Comparison of ENCODE assay signal across 19 mouse cellular contexts in the genomic region with DNA sequence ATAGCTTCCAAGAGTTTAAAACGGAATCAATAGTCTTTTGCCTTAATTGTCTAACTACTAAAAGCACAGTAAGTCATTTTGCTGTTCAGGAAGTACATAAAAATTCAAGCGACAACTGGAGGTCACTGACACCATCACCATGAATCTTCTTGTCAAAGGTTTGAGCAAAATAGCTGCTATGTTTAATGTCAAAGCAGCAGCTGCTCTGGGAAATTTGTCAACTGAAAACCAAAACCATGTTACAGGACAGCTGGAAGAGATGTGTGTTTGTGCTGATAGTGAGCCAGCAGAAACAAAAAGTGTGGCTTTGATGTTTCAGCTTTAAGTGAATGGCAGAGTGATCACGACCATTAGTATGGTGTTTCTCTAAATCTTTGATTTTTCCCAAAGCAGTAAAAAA.
DNase-seq lines count a peak whose midpoint lies in the region; ATAC-seq and TF ChIP-seq lines count a peak whose summit lies in the region.
"Had no signal": no experiment of that assay in that cellular context is flagged by ENCODE, and none has a peak within 500 bp of the region (broad histone marks: within the 10 kb centered on the region; RNA-seq: fewer than 3 reads in every experiment).

No protein-coding gene starts in this region.

- H3K27ac ChIP-seq in embryonic facial prominence, embryonic 14.5 days (replicated peaks; ENCODE audit: low read depth, low read length) = no peak overlapping the region
- no peak overlapping the region for H3K27ac ChIP-seq in embryonic facial prominence, embryonic 10.5 days (replicated peaks)
- no peak overlapping the region for H3K27ac ChIP-seq in limb, embryonic 14.5 days (replicated peaks; ENCODE audit: low read depth, low read length)
- H3K27ac ChIP-seq: forebrain, embryonic 13.5 days; hindbrain, embryonic 14.5 days; intestine, embryonic 15.5 days; lung, embryonic 15.5 days; stomach, embryonic 15.5 days had no signal

- H3K79me2 ChIP-seq in C2C12 (ENCODE audit: control insufficient read depth, insufficient read depth) = no peaks in the 10 kb centered on the region

- H3ac ChIP-seq in C2C12 (ENCODE audit: control insufficient read depth, insufficient read length, low read depth) = no peak overlapping the region

- no peak for ATAC-seq in embryonic facial prominence, embryonic 14.5 days (ENCODE audit: low read depth)
- no peak for ATAC-seq in limb, embryonic 14.5 days (ENCODE audit: low FRiP score, low read depth)
- no peak for ATAC-seq in megakaryocyte, adult 5-6 weeks (ENCODE audit: poor library complexity, severe bottlenecking)
- ATAC-seq: forebrain, embryonic 13.5 days; intestine, embryonic 15.5 days; midbrain, embryonic 16.5 days had no signal

- no peak overlapping the region for H3K9ac ChIP-seq in embryonic facial prominence, embryonic 14.5 days (ENCODE audit: low read depth, low read length)
- no peak overlapping the region for H3K9ac ChIP-seq in limb, embryonic 14.5 days (ENCODE audit: low read depth, low read length, severe bottlenecking)
- H3K9ac ChIP-seq: forebrain, embryonic 13.5 days; hindbrain, embryonic 14.5 days; intestine, embryonic 15.5 days; lung, embryonic 15.5 days; stomach, embryonic 15.5 days had no signal

- H3K9me3 ChIP-seq in embryonic facial prominence, embryonic 14.5 days (ENCODE audit: control insufficient read depth, low read length) = no peaks in the 10 kb centered on the region
- H3K9me3 ChIP-seq in embryonic facial prominence, embryonic 10.5 days = no peaks in the 10 kb centered on the region
- no peaks in the 10 kb centered on the region for H3K9me3 ChIP-seq in limb, embryonic 14.5 days (ENCODE audit: control insufficient read depth, low read length)
- H3K9me3 ChIP-seq: forebrain, embryonic 13.5 days; intestine, embryonic 15.5 days; lung, embryonic 15.5 days; stomach, embryonic 15.5 days had no signal

- no peaks in the 10 kb centered on the region for H3K4me1 ChIP-seq in embryonic facial prominence, embryonic 14.5 days (ENCODE audit: control insufficient read depth, insufficient read depth, low read length)
- no peaks in the 10 kb centered on the region for H3K4me1 ChIP-seq in embryonic facial prominence, embryonic 10.5 days
- H3K4me1 ChIP-seq in limb, embryonic 14.5 days (ENCODE audit: control insufficient read depth, insufficient read depth, low read length) = no peaks in the 10 kb centered on the region
- H3K4me1 ChIP-seq: forebrain, embryonic 13.5 days; intestine, embryonic 15.5 days; lung, embryonic 15.5 days; stomach, embryonic 15.5 days had no signal

- no peak overlapping the region for H3K4me3 ChIP-seq in embryonic facial prominence, embryonic 14.5 days (ENCODE audit: low read depth, low read length)
- H3K4me3 ChIP-seq in embryonic facial prominence, embryonic 10.5 days = no peak overlapping the region
- no peak overlapping the region for H3K4me3 ChIP-seq in C2C12 (ENCODE audit: insufficient read depth, poor library complexity, severe bottlenecking)
- H3K4me3 ChIP-seq in limb, embryonic 14.5 days (replicated peaks; ENCODE audit: low read length) = no peak overlapping the region
- H3K4me3 ChIP-seq: forebrain, embryonic 13.5 days; intestine, embryonic 15.5 days; lung, embryonic 15.5 days; stomach, embryonic 15.5 days had no signal

- no peaks in the 10 kb centered on the region for H3K27me3 ChIP-seq in embryonic facial prominence, embryonic 14.5 days (replicated peaks; ENCODE audit: control insufficient read depth, insufficient read depth, low read length)
- H3K27me3 ChIP-seq in embryonic facial prominence, embryonic 10.5 days (replicated peaks; ENCODE audit: low read depth, poor library complexity, severe bottlenecking) = no peaks in the 10 kb centered on the region
- H3K27me3 ChIP-seq in C2C12 (ENCODE audit: control insufficient read depth, insufficient read depth, insufficient read length) = no peaks in the 10 kb centered on the region
- H3K27me3 ChIP-seq in limb, embryonic 14.5 days (ENCODE audit: control insufficient read depth, insufficient read depth, low read length) = no peaks in the 10 kb centered on the region
- H3K27me3 ChIP-seq: forebrain, embryonic 13.5 days; intestine, embryonic 15.5 days; lung, embryonic 15.5 days; stomach, embryonic 15.5 days had no signal

- DNase-seq in embryonic facial prominence, embryonic 14.5 days (ENCODE audit: low spot score) = peak; percentile 30
- no peak for DNase-seq in embryonic facial prominence, embryonic 10.5 days (ENCODE audit: low spot score)
- peak; percentile 11 for DNase-seq in forelimb bud, embryonic 11.5 days (ENCODE audit: low read depth, low spot score)
- DNase-seq in limb, embryonic 14.5 days (ENCODE audit: low spot score) = peak; percentile 13
- DNase-seq in thymus, postnatal 25 days = no peak
- DNase-seq in adrenal gland, postnatal 4 days (ENCODE audit: low spot score in 2 of 2) = no peak
- DNase-seq: adrenal gland, postnatal 25 days; cerebellum, adult 9-10 months; thymus, adult 2 months had no signal

- no peak for TF ChIP-seq POLR2A in limb, embryonic 14.5 days (IDR thresholded peaks at IDR 0.05; ENCODE audit: borderline replicate concordance, extremely low read depth, insufficient read depth, insufficient read length)

- no peak overlapping the region for H3K4me2 ChIP-seq in embryonic facial prominence, embryonic 14.5 days (ENCODE audit: low read depth, low read length)
- H3K4me2 ChIP-seq in limb, embryonic 14.5 days (replicated peaks; ENCODE audit: low read depth, low read length, severe bottlenecking) = no peak overlapping the region
- H3K4me2 ChIP-seq: forebrain, embryonic 13.5 days; heart, embryonic 11.5 days; hindbrain, embryonic 14.5 days; intestine, embryonic 15.5 days; liver, embryonic 11.5 days; lung, embryonic 15.5 days; stomach, embryonic 15.5 days had no signal

- no peak for TF ChIP-seq CTCF in C2C12 (IDR thresholded peaks at IDR 0.05; ENCODE audit: control insufficient read depth, insufficient read depth, insufficient read length)

- no peaks in the 10 kb centered on the region for H3K79me3 ChIP-seq in C2C12 (ENCODE audit: low read depth)

- WGBS in embryonic facial prominence, embryonic 14.5 days = 30% methylated on average over 3 of the region's 3 CpGs
- 46% methylated on average over 3 of the region's 3 CpGs for WGBS in embryonic facial prominence, embryonic 10.5 days
- WGBS in limb, embryonic 14.5 days = 17% methylated on average over 3 of the region's 3 CpGs

- H3K36me3 ChIP-seq in embryonic facial prominence, embryonic 14.5 days (ENCODE audit: control insufficient read depth, insufficient read depth, low read length) = no peaks in the 10 kb centered on the region
- no peaks in the 10 kb centered on the region for H3K36me3 ChIP-seq in embryonic facial prominence, embryonic 10.5 days (replicated peaks)
- H3K36me3 ChIP-seq in C2C12 (ENCODE audit: control insufficient read depth, insufficient read depth) = no peaks in the 10 kb centered on the region
- no peaks in the 10 kb centered on the region for H3K36me3 ChIP-seq in limb, embryonic 14.5 days (ENCODE audit: control insufficient read depth, insufficient read depth, low read length)
- H3K36me3 ChIP-seq: intestine, embryonic 15.5 days; lung, embryonic 15.5 days; stomach, embryonic 15.5 days had no signal

TF ChIP-seq in C2C12, 6 proteins besides CTCF, POLR2A, EP300 and RAD21:
- TF ChIP-seq USF1 (IDR thresholded peaks at IDR 0.05; ENCODE audit: low read depth) = no peak
- no peak for TF ChIP-seq MAX (IDR thresholded peaks at IDR 0.05)
- TF ChIP-seq MYOD1 (IDR thresholded peaks at IDR 0.05; ENCODE audit: control insufficient read depth, insufficient read length, low read depth) = peak; percentile 61

Comparison
In these comparisons a context has a peak if more than half of its experiments do, and no peak if none do; other contexts are left out.
1. DNase-seq: peak in embryonic facial prominence, embryonic 14.5 days (single experiment), forelimb bud, embryonic 11.5 days (single experiment) and limb, embryonic 14.5 days (single experiment); none in embryonic facial prominence, embryonic 10.5 days (single experiment), thymus, postnatal 25 days (single experiment) and adrenal gland, postnatal 4 days (0 of 2).